Mouse (Mus musculus) layer of hippocampus, adult 2 months (tissue): ENCODE results near the gene Zc3h10. TPM values are rescaled to one million over a fixed set of nuclear protein-coding genes. Genes with fewer than 3 reads are reported as not detected.
A peak's percentile ranks its signal among the peaks of the same experiment; 100 is the strongest.
"Not testable (repeated sequence)": the region's sequence is repeated elsewhere in the genome, so short reads cannot be mapped to it uniquely, and the experiment has no call there.

Experiments used
- DNase-seq, 2 experiments: peaks; one replicate each; pipeline ENCODE4 v3.0.0; 2022; ENCODE audit warnings: low spot score in 2 of 2
- H3K27ac ChIP-seq: fragments of 200-600 bp; 2 replicates; pipeline ENCODE4 v1.8.1; 2022
- H3K4me3 ChIP-seq: fragments of 200-600 bp; 2 replicates; pipeline ENCODE4 v1.8.1; 2022; ENCODE audit warnings: mild to moderate bottlenecking
- CTCF ChIP-seq: fragments of 200-600 bp; conservative IDR thresholded peaks from 2 replicates; pipeline ENCODE4 v1.8.1; 2022; ENCODE audit warnings: antibody characterized with exemption, mild to moderate bottlenecking, moderate library complexity
- total RNA-seq, 2 experiments: library from RNA; stranded (reverse); gene quantifications; 2 replicates each; pipeline ENCODE4 v1.2.3; 2021

Zc3h10 gene
- total RNA-seq, 2 experiments from 2014 or later: 12.2 to 14.3 TPM

DNA sequence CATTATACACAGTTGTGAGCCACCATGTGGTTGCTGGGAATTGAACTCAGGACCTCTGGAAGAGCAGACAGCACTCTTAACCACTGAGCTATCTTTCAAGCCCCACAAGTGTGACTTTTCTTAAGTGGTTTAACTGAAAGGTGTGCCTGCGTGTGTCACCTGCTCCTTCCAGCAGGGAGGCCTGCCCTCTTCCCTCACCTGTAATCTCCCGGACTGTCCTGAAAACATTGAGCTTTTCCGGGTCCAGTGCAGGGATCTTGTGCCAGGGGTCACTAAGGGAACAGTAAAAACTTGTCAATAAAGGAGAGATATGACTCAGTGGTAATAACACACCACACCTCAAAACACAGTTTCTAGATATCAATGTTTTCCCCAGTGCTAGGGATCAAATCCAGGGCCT lies 31.7 kb upstream of the Zc3h10 start:
- TF ChIP-seq CTCF: no peak
- H3K4me3 ChIP-seq: no peak overlapping the region
- no peak overlapping the region for H3K27ac ChIP-seq
- no peak for DNase-seq

DNA sequence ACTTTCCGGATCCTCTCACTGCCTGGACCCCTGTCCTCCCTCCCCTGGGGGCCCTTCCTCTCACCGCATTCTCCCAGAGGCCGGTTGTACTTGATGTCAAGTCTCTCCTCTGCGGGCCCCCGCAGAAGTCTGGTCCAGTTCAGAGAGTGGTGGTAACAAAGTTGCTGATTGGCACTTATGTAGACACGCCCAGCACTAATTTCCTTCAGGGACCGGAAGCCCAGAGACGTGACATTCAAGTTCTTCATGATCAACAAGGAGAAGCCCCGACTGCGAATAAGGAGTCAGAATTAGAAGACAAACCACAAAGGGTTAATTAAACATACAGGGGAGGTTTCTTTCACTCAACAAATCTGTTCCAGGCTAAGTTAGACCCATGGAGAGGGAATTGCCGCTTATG lies 30.8 kb upstream of the Zc3h10 start:
- DNase-seq: no peak
- Histone ChIP-seq H3K27ac (no peak overlapping the region), H3K4me3 (no peak overlapping the region)
- TF ChIP-seq CTCF: no peak

DNA sequence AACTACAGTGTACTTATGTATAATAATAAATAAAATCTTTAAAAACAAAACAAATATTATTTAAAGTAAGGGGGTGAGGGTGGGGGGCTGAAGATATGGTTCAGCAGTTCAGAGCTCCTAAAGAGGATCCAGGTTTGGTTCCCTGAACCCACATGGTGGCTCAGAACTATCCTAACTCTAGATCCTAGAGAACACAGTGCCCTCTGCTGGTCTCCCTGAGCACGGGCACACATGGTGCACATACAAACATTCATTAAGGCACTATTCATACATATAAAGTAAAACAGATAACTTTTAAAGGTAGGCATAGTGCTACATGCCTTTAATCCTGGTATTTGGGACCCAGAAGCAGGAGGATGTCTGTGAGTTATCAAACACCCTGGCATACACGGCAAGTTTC lies 27.5 kb upstream of the Zc3h10 start:
- DNase-seq: no peak
- Histone ChIP-seq H3K27ac (no peak overlapping the region), H3K4me3 (no peak overlapping the region)
- peak; percentile 55 for TF ChIP-seq CTCF

DNA sequence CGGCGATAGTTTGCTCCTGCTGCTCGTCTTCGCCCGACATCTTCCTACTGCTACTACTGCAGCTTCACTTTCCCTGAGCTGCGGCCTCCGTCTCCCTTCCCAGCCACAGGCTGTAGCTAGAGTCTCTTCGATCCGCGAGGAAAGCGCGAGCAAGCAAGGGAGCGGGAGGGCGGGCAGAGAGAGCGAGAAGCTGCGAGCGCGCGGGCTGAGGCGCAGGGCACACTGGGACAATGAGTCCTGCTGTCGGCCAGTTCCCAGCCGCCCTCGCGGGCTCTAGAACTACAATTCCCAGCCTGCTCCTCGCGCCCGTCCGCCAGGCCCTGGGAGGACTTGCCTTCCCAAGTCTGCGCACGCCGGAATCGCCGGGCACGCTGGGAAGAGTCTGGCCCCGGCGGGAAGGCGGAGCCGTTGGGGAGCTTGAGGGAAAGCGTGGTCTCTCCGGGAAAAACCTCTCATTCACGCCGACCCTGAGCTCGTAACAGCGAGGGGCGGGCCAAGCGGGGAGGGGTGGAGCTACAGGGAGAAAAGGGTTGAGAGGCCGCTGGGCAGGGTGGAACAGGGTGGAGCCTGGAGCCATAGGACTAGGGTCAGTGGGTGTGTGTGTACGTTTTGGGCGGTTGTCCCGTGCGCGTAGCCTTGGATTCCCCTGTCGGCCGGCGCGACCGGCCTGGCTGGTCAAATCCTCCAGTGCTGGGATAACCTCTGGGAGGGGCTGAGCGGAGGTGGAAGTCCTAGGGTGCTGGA lies 18.4 kb upstream of the Zc3h10 start, which contains the start of gene Pa2g4:
Gene Pa2g4, minus strand, starts transcription at position 200 of the 744 bp plus-strand sequence.
- 0 out of 2 replicates have a peak, but pooled peaks have one; percentile 8 for TF ChIP-seq CTCF
- DNase-seq: peak; percentile 98 to 99
- Histone ChIP-seq H3K4me3 (peak within 1 kb of the TSS; percentile 76), H3K27ac (peak within 1 kb of the TSS; percentile 93)

DNA sequence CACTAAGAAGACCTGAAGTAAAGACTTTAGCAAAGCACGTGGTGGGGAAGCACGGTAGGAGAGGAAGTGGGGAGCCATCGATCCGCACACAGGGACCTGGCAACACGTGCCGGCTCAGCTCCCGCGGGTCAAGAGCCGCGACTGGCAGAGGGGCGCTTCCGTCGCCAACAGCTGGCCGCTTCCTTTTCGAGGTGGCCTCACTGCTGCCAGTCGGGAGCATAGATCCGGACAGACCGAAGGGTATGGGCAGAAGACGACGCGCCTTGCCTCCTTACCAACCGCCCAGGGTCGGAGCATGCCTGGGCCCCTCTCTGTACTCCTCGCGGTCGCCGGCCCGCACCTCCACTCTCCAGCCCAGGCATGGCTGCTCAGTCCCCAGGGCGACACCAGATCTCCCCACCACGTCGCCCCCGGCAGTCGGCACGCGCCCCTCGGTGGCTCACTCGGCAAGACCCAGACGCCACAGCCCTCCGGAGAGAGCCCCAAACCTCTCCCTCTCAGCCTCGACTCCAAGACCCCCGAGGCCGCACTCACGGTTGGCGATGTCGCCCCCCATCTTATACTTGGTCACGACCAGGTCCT lies 17.7 kb upstream of the Zc3h10 start:
- Histone ChIP-seq H3K4me3 (peak overlapping the region; percentile 76), H3K27ac (peak overlapping the region; percentile 93)
- DNase-seq: no peak
- TF ChIP-seq CTCF: no peak

DNA sequence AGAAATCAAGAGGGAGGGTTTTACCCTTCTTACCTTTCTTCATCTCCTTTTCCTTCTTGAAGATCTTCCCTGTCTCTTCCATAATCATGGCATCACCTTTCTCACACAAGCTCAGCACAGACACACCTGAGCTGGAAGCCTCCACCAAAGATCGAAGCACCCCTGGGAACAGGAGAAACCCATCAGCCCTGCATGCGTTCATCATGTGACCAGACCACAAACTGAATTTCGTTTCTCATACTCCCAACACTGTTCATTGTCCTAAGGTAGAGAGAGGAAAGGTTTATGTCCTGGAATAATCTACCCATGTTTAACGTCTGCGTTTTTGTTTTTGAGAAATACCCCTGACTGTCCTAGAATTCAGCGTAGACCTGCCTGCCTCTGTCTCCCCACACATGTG lies 16.0 kb upstream of the Zc3h10 start:
- DNase-seq: no peak
- TF ChIP-seq CTCF: no peak
- Histone ChIP-seq H3K27ac (no peak overlapping the region), H3K4me3 (no peak overlapping the region)

DNA sequence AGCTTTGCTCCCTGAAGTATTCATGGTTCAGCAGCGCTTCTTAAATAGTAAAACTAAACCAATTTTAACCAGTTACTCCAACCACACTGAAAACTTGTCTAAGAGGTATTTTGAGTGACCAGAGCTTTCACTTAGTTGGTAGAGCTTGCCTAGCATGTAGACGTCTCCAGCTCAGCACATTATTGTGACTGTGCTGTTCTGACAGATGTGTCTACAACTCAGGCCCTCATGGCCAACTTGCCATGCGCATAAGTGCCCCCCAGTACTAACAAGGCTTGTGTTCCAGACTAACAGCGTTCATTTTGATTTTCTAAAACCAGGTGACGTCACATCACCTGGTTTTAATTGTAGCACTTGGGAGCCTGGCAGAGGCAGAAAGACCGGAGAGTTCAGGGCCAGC lies 9.4 kb upstream of the Zc3h10 start:
- Histone ChIP-seq H3K4me3 (no peak overlapping the region), H3K27ac (no peak overlapping the region)
- DNase-seq: no peak
- no peak for TF ChIP-seq CTCF

DNA sequence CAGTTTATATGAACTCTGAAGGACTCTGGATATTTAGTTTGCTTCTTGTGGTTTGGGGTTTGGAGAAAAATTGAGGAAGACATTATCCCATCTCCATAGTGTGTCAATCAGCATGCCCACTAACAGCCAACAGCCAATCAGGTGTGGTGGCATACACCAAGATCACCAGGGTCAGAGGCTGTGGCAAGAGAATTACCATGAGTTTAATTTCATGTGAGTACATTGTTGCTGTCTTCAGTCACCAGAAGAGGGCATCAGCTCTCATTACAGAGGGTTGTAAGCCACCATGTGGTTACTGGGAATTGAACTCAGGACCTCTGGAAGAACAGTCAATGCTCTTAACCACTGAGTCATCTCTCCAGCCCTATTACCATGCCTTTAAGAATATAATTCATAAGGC lies 8.7 kb upstream of the Zc3h10 start:
- TF ChIP-seq CTCF: peak; percentile 63
- no peak for DNase-seq
- Histone ChIP-seq H3K27ac (no peak overlapping the region), H3K4me3 (no peak overlapping the region)

DNA sequence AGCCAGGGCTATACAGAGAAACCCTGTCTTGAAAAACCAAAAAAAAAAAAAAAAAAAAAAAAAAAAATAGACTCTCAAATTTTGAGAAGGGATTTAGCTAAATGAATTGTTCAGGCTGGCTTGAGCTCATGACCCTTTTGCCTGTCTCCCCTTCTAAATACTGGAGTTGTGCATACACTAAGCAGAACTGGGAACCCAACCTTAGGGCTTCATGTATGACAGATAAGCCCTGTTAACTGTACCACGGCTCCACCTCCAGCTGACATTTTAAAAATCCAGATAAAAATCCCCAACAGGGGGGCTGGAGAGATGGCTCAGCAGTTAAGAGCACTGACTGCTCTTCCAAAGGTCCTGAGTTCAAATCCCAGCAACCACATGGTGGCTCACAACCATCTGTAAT lies 8.0 kb upstream of the Zc3h10 start:
- DNase-seq, H3K27ac ChIP-seq, H3K4me3 ChIP-seq: not testable (repeated sequence)

DNA sequence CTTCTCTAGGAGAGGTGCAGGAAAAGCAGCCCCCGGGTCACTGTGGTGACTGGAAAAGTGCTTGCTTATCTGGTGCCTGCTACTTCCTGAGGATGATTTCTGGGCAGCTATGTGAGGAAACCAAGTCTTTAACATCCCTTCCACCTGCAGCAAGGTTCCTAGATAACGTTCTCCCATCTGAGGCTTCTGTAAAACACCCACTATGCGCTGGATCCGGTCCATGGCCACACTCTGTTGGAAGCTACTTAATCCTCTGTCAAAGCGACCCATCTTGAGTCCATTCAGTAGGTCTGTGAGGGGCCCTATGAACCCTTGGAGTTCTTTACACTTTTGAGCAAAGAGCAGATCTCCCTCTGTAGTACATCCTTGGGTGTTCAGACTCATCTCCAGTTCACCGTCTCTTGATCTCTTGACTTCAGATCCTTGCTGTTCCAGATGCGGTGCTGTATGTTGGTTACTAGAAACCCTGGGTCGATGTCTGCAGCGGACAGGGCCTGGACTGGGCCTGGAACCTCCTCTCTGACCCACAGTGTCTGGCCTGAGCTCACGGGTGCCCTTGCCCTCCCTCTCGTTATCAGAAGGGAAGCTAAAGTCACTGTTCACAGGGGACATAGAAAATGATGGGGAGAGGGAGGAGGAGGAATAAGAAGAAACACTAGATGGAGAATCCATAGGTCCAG lies 2.7 kb upstream of the Zc3h10 start:
- not testable (repeated sequence) for DNase-seq, H3K4me3 ChIP-seq, H3K27ac ChIP-seq

DNA sequence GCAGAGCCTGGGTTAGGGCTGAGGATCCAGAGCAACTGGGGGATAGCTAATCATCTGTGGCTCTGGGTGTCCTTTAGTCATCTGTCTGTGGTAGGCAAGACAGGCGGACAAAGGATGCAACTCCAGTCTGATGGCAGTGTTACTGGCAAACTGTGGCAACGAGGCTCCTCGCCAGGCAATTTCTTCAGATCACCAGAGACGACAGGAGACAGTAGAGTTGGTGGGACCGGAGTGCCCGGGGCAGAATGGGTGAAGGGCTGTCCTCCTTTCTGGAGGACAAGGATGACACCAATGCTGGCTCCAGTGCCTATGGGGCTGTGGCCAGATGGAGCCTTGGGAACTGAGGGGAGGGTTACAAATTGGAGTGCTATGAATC lies 2.1 kb upstream of the Zc3h10 start:
- DNase-seq, H3K4me3 ChIP-seq: not testable (repeated sequence)
- 0 out of 2 replicates have a peak overlapping the region, but pooled peaks have one; percentile 20 for H3K27ac ChIP-seq

DNA sequence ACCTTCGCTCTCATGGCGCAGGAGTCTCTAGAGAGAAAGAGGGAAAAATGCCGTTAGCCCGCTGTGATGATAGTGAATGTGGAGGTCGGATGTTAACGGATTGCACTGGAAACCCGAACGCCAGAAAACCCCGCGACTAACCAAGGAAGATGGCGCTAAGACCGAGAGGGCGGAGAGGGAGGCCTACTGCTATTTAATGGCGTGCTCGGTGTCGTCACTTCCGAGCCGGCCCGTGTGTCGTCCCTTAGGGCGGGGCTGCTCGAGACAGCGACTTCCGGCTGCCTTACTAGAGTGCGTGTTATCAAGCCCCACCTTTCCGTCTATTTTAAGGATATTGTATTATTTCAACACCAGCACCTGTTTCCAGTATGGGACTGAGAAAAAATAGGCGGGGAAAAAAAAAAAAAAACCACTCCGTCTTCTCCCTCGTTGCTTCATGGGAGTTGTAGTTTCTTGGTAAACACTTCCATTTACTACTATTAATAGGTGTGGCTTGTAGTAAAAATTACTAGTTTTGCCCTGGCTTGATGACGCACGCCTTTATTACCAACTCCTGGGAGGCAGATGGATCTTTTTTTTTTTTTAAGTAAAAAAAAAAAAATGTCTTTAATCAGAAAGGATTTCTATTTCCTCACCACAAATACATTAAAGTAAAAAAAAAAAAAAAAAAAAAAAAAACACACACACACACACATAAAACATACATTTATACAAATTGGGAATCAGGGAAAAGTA lies 1.5 kb upstream of the Zc3h10 start, which contains the start of gene Rpl41:
Gene Rpl41, minus strand, starts transcription at position 359 of the 735 bp plus-strand sequence.
- peak within 1 kb of the TSS; percentile 75 for H3K4me3 ChIP-seq
- H3K27ac ChIP-seq: peak within 1 kb of the TSS; percentile 98
- peak; percentile 89 to 94 for DNase-seq
- TF ChIP-seq CTCF: no peak

DNA sequence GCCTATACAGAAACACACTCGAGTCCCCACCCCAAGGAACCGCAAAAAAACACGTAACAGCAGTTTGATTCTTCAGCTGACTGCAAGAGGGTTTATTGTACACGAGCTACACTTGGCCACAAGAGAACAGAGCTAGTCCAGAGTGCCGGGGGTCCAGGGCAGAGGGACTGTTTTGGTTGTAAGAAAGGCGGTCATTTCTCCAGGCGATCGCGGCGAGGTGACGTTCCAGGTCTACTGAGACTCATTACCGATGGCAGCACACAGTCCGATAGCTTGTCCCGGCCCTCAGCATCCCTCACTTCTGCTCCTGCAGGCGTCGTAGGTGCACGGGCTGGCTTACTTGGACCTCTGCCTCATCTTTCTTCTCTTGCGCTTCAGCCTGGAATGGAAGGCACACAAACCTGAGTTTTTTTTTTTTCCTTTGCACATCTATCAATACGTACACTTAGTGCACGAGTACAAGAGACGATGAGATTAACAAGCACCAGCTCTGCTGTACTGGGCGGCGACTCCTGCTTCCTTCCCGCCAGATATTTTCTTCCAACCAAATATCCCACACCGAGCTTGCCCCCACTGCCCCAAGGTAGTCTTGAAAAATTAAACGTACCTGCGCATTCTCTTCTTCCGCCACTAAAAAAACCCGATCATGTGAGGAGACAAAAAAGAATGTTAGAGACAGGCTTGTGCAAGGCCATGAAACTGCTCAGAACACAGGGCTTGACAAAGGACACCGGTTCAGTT lies 647 bp upstream of the Zc3h10 start:
- Histone ChIP-seq H3K4me3 (peak overlapping the region; percentile 75), H3K27ac (peak overlapping the region; percentile 98)
- DNase-seq: not testable (repeated sequence)
